Mouse (Mus musculus): ENCODE results near the gene Lgals4.

The Lgals4 gene

DNA sequence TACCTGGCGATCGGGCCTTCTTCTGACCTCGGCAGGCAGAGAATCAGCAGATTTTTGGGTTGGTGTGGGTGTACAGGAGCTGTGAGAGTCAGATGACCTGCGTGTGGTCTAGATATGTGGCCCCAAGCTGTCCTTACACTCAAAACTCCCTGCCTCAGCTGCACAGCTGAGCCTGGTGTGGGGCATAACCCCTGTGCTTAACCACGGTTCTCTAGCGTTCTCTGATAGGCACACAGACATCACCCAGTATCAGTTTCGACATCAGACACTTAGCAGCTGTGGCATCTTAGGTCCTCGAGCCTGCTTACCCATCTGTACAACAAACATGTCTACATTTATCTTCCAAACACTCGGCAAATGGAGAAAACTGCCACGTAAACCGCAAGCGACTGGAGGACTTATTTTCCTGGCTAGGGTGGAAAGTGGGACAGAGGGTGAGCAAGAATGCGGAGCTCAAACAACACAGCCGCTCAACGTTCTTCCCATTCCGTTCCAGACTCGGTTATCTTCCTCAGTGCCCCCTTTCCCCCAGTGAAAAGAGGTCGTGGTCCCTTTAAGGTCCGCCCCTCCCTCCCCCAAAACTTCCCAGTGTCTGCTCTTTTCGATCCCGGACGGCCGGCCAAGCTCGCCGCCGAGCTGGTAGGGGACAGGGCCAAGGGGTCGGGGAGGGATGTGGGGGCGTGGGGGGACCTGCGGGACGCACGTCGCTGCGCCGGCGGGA lies 25.3 kb upstream of the Lgals4 start, which contains the start of gene Hnrnpl:
TSS of gene Hnrnpl (plus strand) at position 321 of the 721 bp plus-strand sequence.
- DNase-seq (ENCODE audit: low spot score): no peak

DNA sequence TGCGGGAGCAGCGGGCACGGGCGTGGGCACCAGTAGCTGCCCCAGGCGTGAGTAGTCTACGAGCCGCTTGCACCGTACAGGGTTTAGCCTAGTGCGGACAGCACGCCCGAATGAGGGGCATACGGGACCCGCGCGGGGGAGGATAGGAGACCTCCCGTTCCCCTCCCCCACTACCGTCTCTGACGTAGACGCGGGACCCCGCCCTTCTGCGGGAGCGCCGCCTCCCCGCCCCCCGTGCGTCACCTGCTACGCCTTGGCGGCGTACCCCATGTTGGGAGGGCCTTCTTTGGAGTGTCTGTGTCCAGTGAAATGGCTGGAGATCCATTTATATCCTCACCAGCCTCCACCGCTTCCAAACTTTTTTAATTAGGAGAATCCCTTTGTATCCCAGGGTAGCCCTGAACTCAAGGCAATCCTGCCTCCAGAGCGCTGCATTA lies 24.7 kb upstream of the Lgals4 start:
- DNase-seq (ENCODE audit: low spot score): peak; percentile 97

DNA sequence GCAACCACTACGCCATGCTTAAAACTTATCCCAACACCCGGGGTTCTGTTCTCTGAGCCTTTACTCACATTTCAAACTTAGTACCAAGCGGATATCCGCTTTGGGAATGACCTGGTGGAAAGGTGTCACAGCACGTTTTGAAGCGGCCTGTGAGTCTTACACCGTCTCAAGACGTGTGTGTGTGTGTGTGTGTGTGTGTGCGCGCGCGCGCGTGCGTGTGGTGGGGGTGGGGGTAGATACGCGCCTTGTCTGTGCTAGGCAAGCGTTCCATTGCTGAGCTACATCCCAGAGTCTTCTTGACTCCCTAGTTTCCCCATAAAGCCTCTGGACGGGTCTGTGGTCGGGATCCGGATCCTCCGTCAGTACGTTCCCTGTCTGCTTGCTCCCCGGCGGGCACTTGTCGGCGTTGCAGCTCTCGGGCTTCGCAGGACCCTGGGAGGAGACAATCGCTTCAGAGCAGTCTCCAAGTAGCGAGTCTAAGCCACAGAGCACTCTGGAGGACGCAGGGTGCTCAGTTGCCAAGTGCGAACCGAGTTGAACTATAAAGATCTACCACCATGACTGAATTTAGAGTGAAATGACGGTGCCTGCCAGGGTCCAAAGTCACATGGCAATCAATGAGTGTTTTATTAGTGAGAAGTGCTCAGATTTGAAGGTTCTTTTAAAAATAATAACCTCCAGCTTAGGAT lies 24.1 kb upstream of the Lgals4 start:
- DNase-seq (ENCODE audit: low spot score): peak; percentile 56

DNA sequence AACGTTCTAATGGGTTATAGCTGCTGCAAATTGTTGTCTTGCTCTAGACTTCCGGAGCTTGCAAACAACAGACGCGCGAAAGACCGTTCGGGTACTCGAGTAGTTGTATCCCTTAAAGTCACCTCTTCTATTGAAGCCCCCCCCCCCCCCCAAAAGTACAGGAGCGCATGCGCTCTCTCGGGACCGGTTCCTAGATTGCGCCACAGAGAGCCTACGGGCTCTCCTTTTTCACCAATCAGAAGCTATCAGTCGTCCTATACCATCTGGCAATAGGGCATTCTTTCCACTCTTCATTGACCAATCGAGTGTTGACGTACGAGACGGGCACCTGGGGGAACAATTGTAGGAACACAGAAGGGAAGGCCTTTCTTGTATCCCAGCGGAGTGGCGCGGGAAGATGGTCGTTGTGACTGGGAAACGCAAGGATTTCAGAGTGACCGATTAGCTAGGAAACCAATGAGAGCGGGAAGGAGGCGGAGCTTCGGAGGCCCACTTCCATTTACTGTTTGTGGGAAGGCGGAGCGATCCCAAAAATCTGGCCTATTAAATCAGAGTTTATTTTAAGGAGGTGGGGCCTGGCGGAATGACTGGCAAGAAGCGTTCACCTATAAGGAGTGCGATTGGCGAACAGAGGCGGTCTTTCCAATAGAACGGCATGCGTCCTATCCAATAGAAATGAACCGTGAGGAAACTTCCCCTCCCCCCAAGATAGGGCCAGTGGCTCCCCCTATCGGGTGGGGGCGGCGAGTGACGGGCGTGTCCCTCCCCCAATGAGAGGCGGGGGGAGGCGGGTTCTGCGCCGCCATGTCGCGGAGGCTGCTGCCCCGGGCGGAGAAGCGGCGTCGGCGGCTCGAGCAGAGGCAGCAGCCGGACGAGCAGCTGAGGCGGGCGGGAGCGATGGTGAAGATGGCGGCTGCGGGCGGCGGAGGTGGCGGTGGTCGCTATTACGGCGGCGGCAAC lies 23.3 kb upstream of the Lgals4 start:
- DNase-seq (ENCODE audit: low spot score): peak; percentile 97

DNA sequence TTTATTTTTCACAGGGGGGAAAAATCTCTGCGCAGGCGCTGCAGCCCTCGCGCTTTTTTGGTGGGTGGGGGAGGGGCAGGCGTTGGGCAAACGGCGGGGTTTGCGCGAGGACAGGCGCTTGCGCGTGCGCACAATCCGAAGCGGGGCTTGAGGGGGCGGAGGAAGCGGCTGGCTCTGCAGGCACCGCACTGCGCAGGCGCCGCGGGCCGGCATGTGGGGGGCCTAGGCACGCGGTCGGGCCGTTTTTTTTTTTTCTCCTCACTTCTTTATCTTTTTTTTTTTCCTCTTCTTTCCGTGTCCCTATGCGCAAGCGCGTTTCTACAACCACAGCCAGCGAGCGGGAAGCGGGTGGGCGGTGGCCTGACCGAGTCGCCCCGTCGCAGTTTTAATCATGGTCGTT lies 22.4 kb upstream of the Lgals4 start:
- peak; percentile 93 for DNase-seq (ENCODE audit: low spot score)

DNA sequence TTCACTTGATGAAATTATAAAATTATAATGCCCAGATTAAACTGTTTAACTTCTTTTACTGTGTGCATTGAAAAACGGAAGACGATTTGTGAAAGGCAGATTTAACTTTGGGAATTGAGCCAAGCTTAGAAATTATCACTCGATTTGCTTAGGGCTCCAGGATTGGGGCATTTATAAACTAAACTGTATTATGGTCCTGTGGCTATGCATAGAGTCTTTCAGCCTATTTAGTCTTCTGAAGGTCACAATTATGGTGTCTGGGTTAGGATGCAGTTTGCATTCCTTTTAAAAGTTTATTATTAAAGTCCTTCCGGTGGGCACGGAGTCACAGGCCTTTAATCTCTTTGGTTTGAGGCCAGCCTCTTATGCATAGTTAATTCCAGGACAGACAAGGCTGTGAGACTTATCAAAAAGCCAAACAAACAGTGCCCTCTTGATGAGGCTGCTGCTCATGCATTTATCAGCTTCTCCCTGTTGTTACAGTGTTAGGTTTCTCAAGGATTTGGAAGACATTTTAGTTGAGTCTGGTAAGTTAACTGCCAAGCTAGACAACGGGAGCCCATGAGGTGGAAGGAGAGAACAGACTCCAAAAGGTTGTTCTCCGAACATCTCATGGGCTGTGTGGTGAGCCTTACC lies 21.9 kb upstream of the Lgals4 start:
- DNase-seq (ENCODE audit: low spot score): no peak

DNA sequence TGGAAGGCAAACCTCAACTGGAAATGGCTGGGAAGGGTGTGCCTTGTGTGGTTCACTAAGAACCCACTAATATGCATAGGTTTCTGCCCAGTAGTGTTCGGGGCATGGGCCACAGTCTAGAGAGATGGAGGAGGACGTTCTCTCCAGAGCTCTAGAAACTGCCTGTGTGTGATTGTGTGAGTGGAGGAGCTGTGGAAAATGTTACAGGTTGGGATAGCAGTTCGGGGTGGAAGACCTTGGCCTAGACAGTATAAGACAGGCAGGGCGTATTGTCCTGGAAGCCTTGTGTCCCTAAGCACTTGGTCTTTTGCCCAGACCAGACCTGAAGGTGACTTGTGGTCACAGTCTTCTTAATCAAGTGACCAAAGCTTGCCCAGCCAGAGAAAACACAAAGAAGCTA lies 21.2 kb upstream of the Lgals4 start:
- DNase-seq (ENCODE audit: low spot score): no peak

DNA sequence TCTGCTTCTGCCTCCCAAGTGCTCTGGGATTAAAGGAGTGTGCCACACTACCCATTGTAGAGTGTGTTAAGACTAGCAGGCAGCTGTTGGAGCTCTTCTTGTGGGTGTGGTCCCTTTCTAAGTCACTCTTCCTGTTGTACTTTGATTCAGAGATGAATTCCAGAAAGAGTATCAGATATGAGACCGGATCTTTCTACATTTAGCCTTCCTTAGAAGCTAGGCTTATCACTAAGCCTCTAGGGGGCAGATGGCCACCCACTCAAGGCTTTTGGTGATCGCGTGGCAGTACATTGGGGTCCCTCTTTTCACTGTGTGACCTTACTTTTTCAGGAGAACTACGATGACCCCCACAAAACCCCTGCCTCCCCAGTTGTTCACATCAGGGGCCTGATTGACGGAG lies 20.7 kb upstream of the Lgals4 start:
- DNase-seq (ENCODE audit: low spot score): no peak

DNA sequence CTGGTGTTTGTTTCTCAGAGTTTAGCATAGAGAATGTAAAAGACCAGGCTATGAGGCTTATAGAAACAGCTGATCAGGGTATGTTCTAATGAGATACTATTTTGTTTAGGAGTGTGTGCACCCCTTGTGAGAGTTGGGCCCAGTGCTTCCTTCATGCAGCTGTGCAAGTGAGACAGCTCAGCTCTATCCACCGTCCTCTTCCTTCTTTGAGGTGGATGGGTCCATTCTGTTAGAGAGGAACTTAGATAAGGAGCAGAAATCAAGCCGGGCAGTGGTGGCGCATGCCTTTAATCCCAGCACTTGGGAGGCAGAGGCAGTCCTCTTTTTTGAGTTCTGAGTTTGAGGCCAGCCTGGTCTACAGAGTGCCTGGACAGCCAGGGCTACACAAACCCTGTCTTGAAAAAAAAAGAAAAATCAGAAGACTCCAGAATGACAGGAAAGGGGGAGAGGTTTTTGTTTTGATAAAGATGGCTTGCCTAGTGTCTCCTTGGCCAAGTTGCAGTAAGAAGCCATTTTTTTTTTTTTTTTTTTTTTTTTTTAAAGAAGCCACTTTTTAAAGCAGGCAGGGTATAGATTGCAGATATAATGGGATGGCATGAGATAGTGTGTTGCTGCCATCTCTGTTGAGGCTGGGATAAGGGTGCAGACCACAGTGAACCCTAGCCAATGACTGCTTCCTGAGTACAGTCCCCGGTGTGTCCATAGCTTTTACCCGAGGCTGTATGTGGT lies 19.2 kb upstream of the Lgals4 start:
- DNase-seq (ENCODE audit: low spot score): no peak

DNA sequence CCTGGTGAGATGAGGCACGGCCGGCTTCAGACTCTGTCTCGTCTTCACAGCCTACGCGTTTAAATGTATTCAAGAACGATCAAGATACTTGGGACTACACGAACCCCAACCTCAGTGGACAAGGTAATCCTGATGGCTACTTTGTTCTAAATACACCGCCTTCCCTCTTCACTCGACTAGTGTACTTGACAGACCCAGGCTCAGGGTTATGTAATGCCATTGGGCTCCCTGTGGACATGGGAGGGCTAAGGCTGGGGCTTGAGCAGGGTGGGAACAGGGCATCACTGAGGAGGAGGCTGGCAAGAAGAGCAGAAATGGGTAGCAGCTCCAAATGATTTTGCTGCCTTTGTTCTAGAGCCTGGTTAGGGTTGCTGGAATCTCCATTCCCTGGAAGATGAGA lies 18.4 kb upstream of the Lgals4 start:
- DNase-seq (ENCODE audit: low spot score): no peak

DNA sequence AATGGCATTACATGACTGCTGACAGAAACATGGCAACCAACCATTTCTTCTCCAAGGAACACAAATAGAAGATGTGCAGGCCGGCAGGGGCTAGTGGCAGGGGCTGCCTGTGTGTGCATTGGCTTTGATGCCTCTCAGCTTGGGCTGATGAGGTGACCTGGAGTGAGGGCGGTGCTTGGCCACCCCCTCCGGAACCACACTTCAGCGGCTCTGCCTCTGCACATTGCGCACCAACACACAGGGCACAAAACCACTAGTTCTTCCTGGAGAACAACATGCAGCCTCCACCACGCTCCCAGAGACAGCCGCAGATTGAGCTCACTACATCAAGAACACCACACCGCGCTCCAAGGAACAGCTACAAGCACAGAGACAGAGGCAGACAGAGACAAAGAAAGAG lies 17.5 kb upstream of the Lgals4 start:
- DNase-seq (ENCODE audit: low spot score): no peak

DNA sequence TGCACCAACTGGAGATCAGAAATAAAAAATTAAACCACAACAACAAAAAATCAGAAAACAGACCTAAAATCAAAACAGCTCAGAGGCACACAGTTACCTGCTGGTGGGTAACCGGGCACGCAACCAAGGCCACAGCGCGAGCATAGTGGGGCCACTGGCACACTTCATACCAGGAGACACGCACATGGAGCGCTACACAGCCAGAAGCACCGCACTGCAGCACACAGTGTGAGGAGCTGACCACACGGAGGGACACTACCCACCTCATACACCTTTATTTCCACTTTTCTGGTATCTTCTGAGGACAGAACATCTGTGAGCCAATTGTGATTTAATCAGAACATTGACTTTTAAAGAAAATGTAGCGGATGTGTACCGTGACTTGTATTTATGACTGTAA lies 16.7 kb upstream of the Lgals4 start:
- no peak for DNase-seq (ENCODE audit: low spot score)

DNA sequence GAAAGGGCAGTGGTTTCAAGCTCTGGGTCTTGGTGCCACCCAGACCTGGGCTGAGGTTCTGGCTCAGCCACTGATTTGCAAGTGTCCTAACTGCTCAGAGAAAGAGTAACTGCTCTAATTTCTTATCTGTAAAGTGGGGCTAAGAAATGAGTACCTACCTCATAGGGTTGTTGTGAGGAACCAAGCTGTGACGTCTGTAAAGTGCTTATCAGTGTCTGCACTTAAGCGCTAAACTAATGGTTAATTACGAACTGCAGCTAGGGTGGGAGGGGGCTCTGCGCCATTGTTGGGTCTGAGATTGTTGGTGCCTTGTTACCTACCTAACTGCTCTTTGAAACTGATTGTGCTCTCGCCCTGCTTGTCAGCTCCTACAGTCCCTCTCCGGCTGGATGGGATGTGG lies 16.1 kb upstream of the Lgals4 start:
- DNase-seq (ENCODE audit: low spot score): no peak

DNA sequence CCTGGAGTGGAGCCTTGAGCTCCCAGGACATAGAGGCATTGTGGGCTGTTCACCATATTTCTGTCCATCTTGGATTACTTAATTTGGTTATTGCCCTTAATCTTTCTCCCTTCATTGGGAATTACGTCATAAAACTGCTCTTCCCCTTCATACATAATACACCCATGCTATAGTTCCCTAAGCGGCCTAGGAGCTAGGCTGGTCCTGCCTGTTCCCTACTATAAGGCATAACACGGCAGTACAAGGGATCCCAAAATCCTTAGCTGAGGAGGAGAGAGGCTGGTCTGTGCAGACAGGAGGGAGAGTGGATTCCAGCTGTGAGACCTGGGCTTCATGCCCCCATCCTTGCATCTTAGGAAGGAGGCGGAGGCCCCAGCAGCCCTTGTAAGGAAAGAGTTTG lies 15.7 kb upstream of the Lgals4 start:
- DNase-seq (ENCODE audit: low spot score): no peak

DNA sequence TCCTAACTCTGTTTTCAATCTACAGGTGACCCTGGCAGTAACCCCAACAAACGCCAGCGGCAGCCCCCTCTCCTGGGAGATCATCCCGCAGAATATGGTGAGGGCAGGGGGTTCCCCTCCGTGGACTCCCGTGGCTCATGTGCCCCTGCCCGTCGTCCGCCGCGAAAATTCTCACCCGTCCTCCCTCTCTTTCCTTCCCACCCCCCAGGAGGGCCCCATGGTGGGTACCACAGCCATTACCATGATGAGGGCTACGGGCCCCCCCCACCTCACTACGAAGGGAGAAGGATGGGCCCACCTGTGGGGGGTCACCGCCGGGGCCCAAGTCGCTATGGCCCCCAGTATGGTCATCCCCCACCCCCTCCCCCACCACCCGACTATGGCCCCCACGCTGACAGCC lies 15.2 kb upstream of the Lgals4 start:
- no peak for DNase-seq (ENCODE audit: low spot score)

DNA sequence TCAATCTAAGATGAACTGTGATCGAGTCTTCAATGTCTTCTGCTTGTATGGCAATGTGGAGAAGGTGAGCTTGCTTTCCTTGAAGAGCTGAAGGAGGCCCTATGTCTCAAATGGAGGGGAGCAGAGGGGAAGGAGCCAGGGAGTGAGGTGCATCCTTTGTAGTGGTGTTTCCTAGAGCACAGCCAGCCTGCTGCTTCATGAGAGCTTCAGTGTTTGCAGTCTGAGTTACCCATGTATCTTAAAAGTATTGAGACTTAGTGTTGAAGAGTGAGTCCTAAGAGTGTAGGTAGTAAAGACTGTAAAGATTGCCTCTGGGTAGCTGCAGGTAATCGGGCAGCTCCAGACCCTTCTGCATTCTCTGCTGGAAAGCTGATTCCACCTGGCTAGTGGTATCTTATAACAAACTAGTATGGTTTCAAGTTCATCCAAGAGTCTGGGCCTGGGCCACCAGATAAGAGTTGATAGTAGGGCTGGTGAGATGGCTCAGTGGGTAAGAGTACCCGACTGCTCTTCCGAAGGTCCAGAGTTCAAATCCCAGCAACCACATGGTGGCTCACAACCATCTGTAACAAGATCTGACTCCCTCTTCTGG lies 14.7 kb upstream of the Lgals4 start:
- DNase-seq (ENCODE audit: low spot score): no peak

DNA sequence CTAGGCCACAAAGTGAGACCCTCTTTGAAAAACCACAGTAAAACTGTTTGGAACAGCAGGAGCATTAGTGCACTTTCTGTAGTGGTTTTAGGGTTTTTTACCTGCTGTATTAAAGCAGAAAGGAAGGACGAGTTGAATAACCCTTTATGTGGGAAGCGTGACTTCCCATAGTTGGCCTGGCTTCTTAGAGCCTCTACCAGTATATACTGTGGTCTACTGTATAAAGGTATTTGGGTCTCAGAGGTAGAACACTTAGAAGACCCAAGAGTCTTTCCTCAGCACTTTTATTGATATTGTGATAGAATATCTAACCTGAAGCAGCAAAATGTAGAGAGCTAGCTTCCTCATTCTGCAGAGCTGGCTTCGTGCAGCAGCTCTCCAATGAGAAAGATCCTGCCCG lies 14.1 kb upstream of the Lgals4 start:
- no peak for DNase-seq (ENCODE audit: low spot score)

DNA sequence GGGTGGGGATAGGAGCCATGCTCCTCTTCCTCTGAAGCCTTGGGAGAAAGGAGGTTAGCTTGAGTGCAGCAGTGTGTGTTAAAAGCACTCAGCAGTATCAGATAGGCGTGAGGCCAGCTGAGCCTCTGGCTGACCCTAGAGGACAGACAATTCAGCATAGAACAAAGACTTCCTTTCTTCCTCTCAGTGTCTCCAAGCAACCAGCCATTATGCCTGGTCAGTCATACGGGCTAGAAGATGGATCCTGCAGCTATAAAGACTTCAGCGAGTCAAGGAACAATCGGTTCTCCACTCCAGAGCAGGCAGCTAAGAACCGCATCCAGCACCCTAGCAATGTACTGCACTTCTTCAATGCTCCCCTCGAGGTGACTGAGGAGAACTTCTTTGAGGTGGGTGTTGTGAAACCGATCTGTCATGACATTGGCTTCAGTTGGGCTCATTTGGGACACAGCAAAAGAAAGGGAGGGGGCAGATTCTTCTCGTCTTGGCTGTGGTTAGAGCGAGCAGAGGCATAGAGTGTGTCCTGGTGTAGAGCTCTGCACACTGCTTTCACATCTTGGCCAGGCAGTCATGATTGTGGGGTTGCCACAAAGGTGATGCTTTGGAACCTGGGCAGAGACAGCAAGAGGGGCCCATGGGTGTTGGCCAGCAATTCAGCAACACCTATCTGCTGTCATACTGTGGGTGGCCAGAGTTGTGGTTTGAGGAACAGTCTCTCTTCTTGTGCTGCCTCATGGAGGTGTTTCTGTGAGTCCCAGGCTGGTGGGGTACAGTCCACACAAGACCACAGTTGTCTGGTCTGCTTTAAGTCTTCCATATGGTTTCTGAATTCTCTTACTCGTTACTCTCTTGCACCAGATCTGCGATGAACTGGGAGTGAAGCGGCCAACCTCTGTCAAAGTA lies 13.0 kb upstream of the Lgals4 start:
- DNase-seq (ENCODE audit: low spot score): no peak

DNA sequence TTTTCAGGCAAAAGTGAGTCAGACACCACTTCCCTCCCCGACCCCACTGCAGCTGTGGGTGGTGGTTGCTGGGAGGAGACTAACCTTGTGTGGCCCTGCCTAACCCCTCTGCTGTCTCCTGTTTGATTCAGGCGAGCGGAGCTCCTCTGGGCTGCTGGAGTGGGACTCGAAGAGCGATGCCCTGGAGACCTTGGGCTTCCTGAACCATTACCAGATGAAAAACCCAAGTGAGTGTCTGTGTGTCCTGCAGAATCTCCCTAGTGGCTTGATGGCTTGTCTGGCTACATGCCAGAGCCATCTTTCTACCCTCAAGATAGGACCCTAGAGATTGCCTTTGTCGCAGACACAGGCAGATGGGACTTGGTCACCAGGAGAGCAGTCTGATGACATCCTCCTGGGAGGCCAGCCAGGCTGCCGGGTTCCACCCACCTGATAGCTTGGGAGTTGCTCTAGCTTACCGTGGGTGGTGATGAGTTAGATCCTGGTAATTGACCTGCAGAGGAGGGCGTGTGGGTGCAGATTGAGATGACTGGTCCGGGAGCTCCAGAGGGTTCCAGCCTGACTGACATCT lies 12.3 kb upstream of the Lgals4 start:
- no peak for DNase-seq (ENCODE audit: low spot score)

DNA sequence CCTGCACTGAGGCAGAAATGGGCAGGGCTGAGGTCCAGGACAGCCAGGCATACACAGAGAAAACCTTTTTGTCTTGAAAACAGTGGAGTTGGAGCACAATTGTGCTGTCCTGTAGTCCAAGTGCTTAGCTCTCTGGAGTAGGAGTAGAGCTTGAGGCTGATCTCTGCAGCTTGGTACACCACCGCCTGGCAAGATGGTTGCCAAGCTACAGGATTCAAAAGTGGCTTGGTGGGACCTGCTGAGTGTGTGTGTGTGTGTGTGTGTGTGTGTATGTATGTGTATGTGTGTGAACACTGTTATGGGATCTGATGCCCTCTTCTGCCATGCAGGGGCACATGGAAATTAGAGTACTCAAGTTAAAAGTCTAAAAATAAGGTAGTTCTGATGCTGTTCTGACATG lies 11.1 kb upstream of the Lgals4 start:
- no peak for DNase-seq (ENCODE audit: low spot score)

Data from urinary bladder, postnatal 25 days (tissue).